In the genomic region with DNA sequence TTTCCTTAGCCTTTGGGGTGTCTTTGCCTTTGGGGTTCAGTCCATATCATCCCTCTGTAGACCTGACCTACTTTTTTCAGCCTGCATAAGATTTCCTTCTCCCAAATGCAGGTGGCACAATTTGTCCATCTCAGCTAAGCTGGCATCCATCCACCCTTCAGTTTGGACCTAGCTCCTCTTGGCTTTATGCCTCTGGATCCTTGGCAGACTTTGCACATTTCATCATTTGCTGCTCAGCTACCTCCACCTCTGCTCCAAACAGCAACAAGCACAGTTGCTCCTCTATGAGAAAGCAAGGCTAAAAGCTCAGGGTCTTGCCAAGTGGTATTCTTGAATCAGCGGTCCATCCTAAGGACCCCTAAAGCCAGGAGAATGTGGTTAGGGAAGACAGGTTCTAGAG, we compare ENCODE assay signal across 8 mouse cellular contexts.
DNase-seq lines count a peak whose midpoint lies in the region; ATAC-seq lines count a peak whose summit lies in the region.

No protein-coding gene starts in this region.

- intact Hi-C loops in left cerebral cortex, postnatal 25 days (cut with DNase I): no loop called here

- no peak for DNase-seq in frontal cortex, postnatal 10 days (ENCODE audit: low spot score in 2 of 2)
- DNase-seq in lung, postnatal 25 days (ENCODE audit: low spot score): peak; percentile 2
- DNase-seq in lung, postnatal 14 days: no peak
- peak; percentile 96 to 99 for DNase-seq in cerebellum, postnatal 10 days
- peak; percentile 51 to 83 for DNase-seq in left cerebral cortex, postnatal 25 days (ENCODE audit: low spot score in 2 of 2)
- no peak for DNase-seq in urinary bladder, postnatal 10 days (ENCODE audit: low spot score)

- ATAC-seq in frontal cortex, adult (ENCODE audit: low TSS enrichment): peak; percentile 60
- ATAC-seq in inflammation-experienced regulatory T-cells, adult 6 months: no peak

Comparison
In these comparisons a context has a peak if more than half of its experiments do, and no peak if none do; other contexts are left out.
1. DNase-seq: peak in lung, postnatal 25 days (single experiment), cerebellum, postnatal 10 days (2 of 2) and left cerebral cortex, postnatal 25 days (2 of 2); none in frontal cortex, postnatal 10 days (0 of 2), lung, postnatal 14 days (single experiment) and urinary bladder, postnatal 10 days (single experiment).